Mouse (Mus musculus) gastrocnemius, adult 2 months (tissue): ENCODE measurements at regions not wholly inside any gene's neighbourhood (a gene's known extent, or its start where the extent isn't known, plus 50 kb on each side); places are given as distances from the start of the nearest gene placed in this dataset.

Experiments used
- DNase-seq: peaks from one replicate; pipeline ENCODE4 v3.0.0; 2022
- H3K27ac ChIP-seq: fragments of 200-600 bp; 2 replicates; pipeline ENCODE4 v1.8.1; 2022; ENCODE audit warnings: mild to moderate bottlenecking
- H3K4me3 ChIP-seq: fragments of 200-600 bp; 2 replicates; pipeline ENCODE4 v1.8.1; 2022; ENCODE audit warnings: mild to moderate bottlenecking, moderate library complexity
- CTCF ChIP-seq: fragments of 200-600 bp; IDR thresholded peaks from 2 replicates; pipeline ENCODE4 v1.8.1; 2022; ENCODE audit warnings: antibody characterized with exemption, mild to moderate bottlenecking, moderate library complexity
- intact Hi-C: fragments of 180-260 bp; cut with DNase I; formaldehyde crosslinking; loops from one replicate; pipeline ENCODE4 v1.15.1; 2025

GRCm38 (mm10) chr5:50728337-50729003 is 669.7 kb upstream of the Adgra3 start:
- TF ChIP-seq CTCF, result no peak
- Histone ChIP-seq H3K4me3 (no peak overlapping the region), H3K27ac (no peak overlapping the region)
- DNase-seq, result no peak
- intact Hi-C loops, result no loop called here

GRCm38 (mm10) chr5:50706945-50707663 is 648.3 kb upstream of the Adgra3 start:
- no peak overlapping the region for H3K4me3 ChIP-seq
- no peak for TF ChIP-seq CTCF
- no peak overlapping the region for H3K27ac ChIP-seq
- intact Hi-C loops, result no loop called here
- DNase-seq, result no peak

GRCm38 (mm10) chr5:50698084-50698483 is 639.3 kb upstream of the Adgra3 start:
- 0 out of 2 replicates have a peak, but pooled peaks have one; percentile 17 for TF ChIP-seq CTCF
- Histone ChIP-seq H3K27ac (no peak overlapping the region), H3K4me3 (no peak overlapping the region)
- intact Hi-C loops, result loop anchor here (10.0 kb wide), 1 partner anchor 223 kb away; no protein-coding TSS in a partner anchor
- no peak for DNase-seq

GRCm38 (mm10) chr5:50697588-50697987 is 638.8 kb upstream of the Adgra3 start:
- intact Hi-C loops, result loop anchor here (10.0 kb wide), 1 partner anchor 223 kb away; no protein-coding TSS in a partner anchor
- H3K4me3 ChIP-seq, result no peak overlapping the region
- no peak overlapping the region for H3K27ac ChIP-seq
- no peak for TF ChIP-seq CTCF
- DNase-seq, result no peak

- no peak for DNase-seq
- TF ChIP-seq CTCF, result no peak
- intact Hi-C loops, result no loop called here
- no peak overlapping the region for H3K27ac ChIP-seq
- H3K4me3 ChIP-seq, result no peak overlapping the region
Measured at GRCm38 (mm10) chr5:50688362-50688761, 629.6 kb upstream of the Adgra3 start.

GRCm38 (mm10) chr5:50683966-50684365 is 625.2 kb upstream of the Adgra3 start:
- H3K4me3 ChIP-seq, result no peak overlapping the region
- H3K27ac ChIP-seq, result no peak overlapping the region
- intact Hi-C loops, result no loop called here
- no peak for TF ChIP-seq CTCF
- DNase-seq, result no peak

- no peak for TF ChIP-seq CTCF
- DNase-seq, result no peak
- no peak overlapping the region for H3K4me3 ChIP-seq
- H3K27ac ChIP-seq, result no peak overlapping the region
- intact Hi-C loops, result no loop called here
Measured at GRCm38 (mm10) chr5:50636539-50636938, 577.7 kb upstream of the Adgra3 start.

- no peak for TF ChIP-seq CTCF
- H3K4me3 ChIP-seq, result no peak overlapping the region
- intact Hi-C loops, result no loop called here
- H3K27ac ChIP-seq, result no peak overlapping the region
- DNase-seq, result no peak
Measured at GRCm38 (mm10) chr5:50626648-50627047, 567.8 kb upstream of the Adgra3 start.

GRCm38 (mm10) chr5:50624206-50624605 is 565.4 kb upstream of the Adgra3 start:
- DNase-seq, result no peak
- H3K27ac ChIP-seq, result no peak overlapping the region
- intact Hi-C loops, result no loop called here
- no peak overlapping the region for H3K4me3 ChIP-seq
- no peak for TF ChIP-seq CTCF
